Mouse (Mus musculus): ENCODE data around the gene Slc7a4.
"Not testable (repeated sequence)": the region's sequence is repeated elsewhere in the genome, so short reads cannot be mapped to it uniquely, and the experiment has no call there.

Slc7a4 gene

GRCm38 (mm10) chr16:17583064-17583463 is at the start of gene Slc7a4:
Slc7a4 (minus strand) TSS chr16:17583214.
- no peak for DNase-seq (ENCODE audit: low spot score)

GRCm38 (mm10) chr16:17632580-17632979 is 49.6 kb upstream of the Slc7a4 start:
- no peak for DNase-seq (ENCODE audit: low spot score)

DNA sequence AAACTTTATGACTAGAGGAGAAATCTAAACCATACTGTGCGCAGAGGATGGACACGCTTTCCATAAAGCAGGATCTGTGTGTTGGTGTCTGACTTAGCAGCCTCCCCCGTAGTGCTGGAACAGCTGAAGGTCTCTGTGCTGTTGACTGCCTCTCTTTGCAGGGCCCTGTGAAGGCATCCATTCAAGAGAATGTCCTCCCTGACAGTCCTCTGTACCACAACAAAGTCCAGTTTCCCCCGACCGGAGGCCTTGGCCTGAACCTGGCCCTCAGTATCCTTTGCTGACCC is 43.2 kb upstream of the Slc7a4 start:
- DNase-seq (ENCODE audit: low spot score) = no peak

DNA sequence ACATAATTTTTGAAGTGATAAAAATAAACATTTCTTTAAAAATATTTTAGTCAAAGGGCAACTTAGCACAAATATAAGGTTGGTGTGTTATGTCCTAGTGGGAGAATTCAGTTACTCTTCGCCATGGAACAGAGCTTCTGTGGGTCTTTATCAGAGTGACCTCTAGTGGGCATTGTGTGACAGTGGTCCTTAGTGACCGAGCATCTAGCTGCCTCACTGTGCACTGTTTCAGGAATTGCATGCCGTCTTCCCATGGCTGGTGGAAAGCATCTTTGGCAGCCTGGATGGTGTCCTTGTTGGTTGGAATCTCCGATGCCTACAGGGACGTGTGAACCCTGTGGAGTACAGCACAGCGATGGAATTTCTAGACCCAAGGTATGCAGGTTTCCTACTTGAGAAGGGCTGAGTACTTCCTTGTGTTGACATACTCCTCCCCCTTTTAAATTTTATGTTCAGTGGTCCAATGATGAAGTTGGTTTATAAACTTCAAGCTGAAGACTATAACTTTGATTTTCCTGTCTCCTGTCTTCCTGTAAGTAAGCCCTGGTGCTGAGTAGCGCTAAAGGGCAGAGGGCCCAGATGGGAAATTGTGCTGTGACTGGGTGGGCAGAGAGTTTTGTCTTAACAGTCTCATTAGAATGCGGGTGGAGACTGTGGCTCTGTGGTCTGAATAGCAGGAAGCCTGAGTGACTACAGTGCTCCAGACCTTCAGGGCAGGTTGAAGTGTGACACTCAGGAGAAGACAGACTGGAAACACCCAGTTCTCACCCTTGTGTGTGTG is 42.7 kb upstream of the Slc7a4 start:
- no peak for DNase-seq (ENCODE audit: low spot score)

- no peak for DNase-seq (ENCODE audit: low spot score)
These were observed 38.9 kb upstream of the Slc7a4 start for GRCm38 (mm10) chr16:17621936-17622335.

GRCm38 (mm10) chr16:17619198-17620105 is 36.4 kb upstream of the Slc7a4 start, which contains the start of gene Smpd4:
Smpd4 (plus strand) TSS chr16:17619354.
- peak; percentile 98 for DNase-seq (ENCODE audit: low spot score)

GRCm38 (mm10) chr16:17617922-17618565 is 35.0 kb upstream of the Slc7a4 start:
- DNase-seq (ENCODE audit: low spot score) = peak; percentile 31

DNA sequence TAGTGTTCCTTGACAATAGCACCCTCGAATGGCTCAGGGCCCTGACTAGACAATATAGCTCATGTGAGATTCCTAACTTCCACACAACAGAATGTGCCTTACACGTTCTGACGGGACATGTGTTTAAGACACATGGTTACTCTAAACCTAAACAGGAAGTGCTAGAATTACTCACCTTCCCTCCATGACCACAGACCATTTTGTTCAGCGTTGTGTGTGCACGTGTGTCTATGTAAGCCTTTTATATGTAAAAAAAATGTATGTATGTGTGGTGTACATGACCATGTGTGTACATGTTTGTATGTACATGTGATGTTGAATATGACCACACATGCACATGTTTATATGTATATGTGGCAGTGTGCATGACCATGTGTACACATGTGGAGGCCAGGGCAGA is 33.2 kb upstream of the Slc7a4 start:
- DNase-seq (ENCODE audit: low spot score) = no peak

DNA sequence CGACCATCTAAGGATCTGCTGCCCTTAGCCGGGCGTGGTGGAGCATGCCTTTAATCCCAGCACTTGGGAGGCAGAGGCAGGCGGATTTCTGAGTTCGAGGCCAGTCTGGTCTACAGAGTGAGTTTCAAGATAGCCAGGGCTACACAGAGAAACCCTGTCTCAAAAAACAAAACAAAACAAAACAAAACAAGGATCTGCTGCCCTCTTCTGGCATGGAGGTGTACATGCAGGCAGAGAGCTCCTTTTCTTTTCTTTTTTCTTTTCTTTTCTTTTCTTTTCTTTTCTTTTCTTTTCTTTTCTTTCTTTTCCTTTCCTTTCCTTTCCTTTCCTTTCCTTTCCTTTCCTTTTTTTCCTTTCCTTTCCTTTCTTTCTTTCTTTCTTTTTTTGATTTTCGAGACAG is 31.7 kb upstream of the Slc7a4 start:
- DNase-seq (ENCODE audit: low spot score) = not testable (repeated sequence)

GRCm38 (mm10) chr16:17611383-17611782 is 28.4 kb upstream of the Slc7a4 start:
- no peak for DNase-seq (ENCODE audit: low spot score)

GRCm38 (mm10) chr16:17605684-17606083 is 22.7 kb upstream of the Slc7a4 start:
- DNase-seq (ENCODE audit: low spot score) = no peak

DNA sequence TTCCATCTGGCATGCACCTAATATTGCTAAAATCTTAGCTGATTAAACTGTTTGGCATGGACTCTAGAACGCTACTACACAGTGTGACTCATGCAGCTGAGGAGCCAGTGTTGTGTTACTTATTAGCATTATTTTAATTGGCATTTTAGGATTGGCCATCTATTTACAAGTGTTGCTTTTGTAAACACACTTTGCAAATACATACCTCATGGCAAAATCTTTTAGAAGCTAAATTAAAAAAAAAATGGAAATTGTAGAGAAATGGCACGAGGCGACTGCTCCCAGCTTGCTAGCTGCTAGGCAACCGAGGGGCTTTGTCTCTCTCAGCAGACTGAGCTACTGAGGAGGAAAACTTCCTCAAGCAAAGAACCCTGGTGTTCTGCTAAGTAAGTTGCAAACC is 21.9 kb upstream of the Slc7a4 start:
- DNase-seq (ENCODE audit: low spot score) = no peak

DNA sequence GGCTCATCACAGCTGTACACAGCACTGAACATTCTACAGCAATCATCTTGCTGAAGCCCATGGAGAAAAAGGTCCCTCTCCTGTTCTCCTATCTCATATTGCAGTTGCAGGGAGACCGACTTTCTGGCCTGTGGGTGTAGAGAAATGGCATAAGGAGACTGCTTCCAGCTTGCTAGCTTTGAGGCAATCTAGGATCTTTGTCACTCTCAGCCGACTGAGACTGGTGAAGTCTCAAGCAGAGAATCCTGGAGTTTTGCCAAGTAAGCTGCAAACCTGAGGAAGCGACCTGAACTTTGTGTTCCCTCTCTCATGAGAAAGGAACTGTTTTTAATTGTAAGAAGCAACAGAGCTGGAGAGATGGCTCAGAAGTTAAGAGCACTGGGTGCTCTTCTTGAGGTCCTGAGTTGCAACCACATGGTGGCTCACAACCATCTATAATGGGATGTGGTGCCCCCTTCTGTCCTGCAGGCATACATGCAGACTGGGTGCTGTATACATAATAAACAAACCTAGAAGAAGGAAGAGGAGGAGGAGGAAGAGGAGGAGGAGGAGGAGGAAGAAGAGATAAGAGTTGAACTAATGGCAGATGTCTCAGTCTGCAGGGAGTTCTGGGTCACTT is 18.0 kb upstream of the Slc7a4 start:
- DNase-seq (ENCODE audit: low spot score) = no peak

DNA sequence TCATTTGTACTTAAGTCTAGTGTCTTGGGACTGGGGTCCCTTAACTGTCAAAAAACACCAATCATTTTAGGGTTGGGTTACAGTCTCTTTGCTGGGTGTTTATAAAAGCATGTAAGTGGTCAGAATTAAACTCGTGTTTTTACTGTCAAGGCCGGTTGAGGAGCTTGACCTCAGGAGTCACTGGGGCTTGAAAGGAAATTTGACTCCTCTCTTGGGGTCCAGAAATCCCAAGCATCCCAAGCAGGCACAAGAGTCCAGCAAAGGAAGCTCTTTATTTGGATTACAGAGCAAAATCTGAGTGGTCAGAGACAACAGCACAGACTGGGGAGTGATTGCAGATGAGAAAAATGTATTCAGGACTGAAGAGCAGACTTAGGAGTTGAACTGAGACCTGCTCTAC is 7.7 kb upstream of the Slc7a4 start:
- DNase-seq (ENCODE audit: low spot score) = no peak

DNA sequence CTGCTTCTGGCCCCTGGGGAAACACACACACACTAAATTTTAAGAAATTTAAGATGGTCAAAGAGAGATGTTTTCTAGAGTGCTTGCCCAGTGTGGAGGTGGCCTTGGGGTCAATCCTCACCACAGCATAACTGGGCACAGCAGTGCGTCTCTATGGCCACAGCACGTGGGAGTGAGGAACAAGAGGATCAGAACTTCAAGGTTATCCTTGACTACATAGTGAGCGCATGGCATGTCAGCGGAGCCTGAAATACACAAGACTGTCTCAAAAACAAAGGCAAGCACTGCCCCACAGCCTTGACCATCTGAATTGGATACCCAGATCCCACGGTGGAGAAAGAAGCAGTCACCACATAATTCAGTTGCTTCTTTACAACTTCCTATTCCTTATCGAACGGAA is 1.5 kb upstream of the Slc7a4 start:
- no peak for DNase-seq (ENCODE audit: low spot score)

GRCm38 (mm10) chr16:17576825-17577215 is 6.2 kb downstream of the Slc7a4 start:
- DNase-seq (ENCODE audit: low spot score) = no peak

DNA sequence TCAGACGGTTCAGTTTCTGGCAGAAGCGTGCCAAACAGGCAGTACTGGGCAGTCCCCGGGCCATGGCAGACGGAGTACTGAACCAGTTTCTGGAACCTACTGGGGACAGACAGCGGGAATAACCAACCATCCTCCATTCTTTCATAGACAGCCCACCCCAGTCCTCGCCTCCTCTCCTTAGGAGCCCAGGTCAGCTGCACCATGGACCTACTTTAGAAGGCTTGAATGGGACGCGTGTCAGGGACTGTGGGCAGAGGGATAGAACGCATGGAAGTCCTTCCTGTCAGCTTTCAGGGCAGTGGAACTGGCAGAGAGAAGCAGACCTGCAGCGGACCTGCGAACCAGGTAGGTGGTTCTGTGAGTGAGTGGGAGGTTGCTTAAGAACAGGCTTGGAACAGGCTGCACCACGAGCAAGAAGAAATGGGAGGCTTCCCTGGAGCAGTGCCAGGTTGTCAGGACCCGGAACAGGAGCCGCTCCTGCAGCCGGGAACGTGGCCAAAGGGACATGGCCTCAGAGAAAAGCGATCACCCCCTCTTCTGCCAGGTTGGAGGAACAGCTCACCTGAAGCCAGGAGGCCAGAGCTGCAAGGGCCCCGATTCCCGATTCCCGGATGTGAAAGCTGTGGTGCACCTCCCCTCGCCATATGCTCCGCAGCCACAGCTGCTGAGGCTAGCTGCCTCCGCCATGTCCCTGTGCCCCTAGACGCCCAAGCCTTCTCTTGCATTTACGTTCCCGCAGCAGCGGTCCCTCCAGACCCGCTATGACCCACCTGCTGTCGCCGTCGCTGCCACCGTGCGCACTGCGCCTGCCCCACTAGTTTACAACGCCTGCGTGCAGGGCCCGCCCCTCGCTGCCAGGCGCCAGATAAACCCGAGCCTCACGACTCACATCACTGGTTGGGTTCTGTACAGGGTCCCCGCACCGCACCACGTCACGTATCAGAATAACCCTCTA is 6.9 kb downstream of the Slc7a4 start:
- peak; percentile 70 for DNase-seq (ENCODE audit: low spot score)

DNA sequence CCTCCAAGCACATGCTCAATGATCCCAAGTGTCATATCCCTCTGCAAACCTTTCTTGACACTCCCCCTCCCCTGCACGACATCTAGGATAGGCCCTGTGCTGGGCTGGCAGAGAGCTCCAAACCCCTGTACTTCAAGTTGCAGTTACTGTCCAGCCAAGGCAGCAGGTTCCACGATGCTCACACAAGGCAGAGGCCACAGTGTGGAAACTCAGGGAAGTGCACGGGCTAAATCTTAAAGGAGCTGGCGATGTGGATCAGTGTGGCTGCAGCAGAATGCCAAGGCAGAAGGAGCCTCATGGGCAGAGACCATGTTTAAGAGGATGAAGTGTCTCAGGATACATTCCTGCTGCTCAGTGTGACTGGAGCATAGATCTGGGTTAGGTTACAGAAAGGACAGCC is 16.8 kb downstream of the Slc7a4 start:
- DNase-seq (ENCODE audit: low spot score) = no peak

GRCm38 (mm10) chr16:17564771-17565170 is 18.2 kb downstream of the Slc7a4 start:
- DNase-seq (ENCODE audit: low spot score) = no peak

- no peak for DNase-seq (ENCODE audit: low spot score)
These were observed 18.8 kb downstream of the Slc7a4 start for GRCm38 (mm10) chr16:17564221-17564620.

GRCm38 (mm10) chr16:17563580-17563979 is 19.4 kb downstream of the Slc7a4 start:
- no peak for DNase-seq (ENCODE audit: low spot score)
